Mouse (Mus musculus) myocyte (in vitro differentiated cells): Measurements from ENCODE around the gene Trp53.

Source experiments
- E2F4 ChIP-seq: IDR thresholded peaks from one replicate; pipeline ENCODE4 v1.6.1; 2011; ENCODE audit warnings: mild to moderate bottlenecking, control low read depth, moderate library complexity; ENCODE audit not compliant: insufficient read depth
- POLR2A ChIP-seq: IDR thresholded peaks from one replicate; pipeline ENCODE4 v1.6.1; 2011; ENCODE audit warnings: low read depth, mild to moderate bottlenecking, control low read depth, moderate library complexity; ENCODE audit not compliant: insufficient read length

DNA sequence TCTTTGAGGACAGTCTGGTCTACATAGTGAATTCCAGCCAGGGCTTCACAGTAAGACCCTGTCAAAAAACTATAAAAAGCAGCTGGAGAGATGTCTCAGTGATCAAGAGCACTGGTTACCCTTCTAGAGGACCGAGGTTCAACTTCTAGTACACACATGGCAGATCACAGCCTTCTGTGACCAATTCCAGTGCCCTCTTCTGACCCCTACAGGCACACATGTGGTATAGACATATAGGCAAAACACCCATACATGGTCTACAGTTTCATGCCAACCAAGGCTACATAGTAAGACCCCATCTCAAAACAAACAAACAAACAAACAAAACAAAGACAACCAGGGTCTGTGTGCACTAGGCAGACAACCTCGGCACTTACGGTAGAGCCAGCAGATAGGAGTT is 4.9 kb upstream of the Trp53 start:
- TF ChIP-seq E2F4, result no peak
- TF ChIP-seq POLR2A, result no peak
